Mouse (Mus musculus): ENCODE measurements around the gene Il20rb. TPM values are rescaled to one million over a fixed set of nuclear protein-coding genes. Genes with fewer than 3 reads are reported as not detected.

The Il20rb gene
- total RNA-seq (2021): 1 to 10 TPM in 1 of 2 experiments, under 1 TPM in 1; 0.86 to 1.6 TPM
- 1.7 and 2.0 TPM in 2 replicates for polyA plus RNA-seq (2012; rRNA removed)
- long read RNA-seq: 0 reads

DNA sequence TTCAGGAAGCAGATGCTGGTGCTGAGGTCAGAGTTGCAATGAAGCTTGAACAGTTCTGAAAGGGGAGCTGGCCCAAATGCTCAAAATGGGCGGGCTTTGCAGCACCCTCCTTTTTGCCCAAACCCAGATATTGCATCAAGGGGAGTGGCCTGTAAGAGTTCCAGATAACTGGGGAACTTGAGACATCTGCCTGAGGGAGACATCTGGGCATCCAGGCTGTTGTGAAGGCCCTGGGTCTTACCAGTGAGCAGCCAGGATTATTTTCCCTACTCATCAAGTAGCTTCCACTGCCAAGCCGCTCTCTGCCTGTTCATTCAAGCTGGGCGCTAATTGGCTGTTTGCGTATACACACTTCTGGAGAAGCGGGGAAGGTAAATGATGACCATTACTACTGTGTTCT lies at the start of gene Il20rb:
TSS of gene Il20rb (minus strand) at position 358 of the 400 bp plus-strand sequence.
- peak within 1 kb of the TSS; percentile 72 for H3K27ac ChIP-seq
- H3K4me1 ChIP-seq (ENCODE audit: control insufficient read depth, insufficient read depth, low read length): peaks cover 14% of the 10 kb centered on the region
- no peaks in the 10 kb centered on the region for H3K27me3 ChIP-seq (ENCODE audit: control insufficient read depth, insufficient read depth, low read length)
- 93% methylated on average over 5 of the region's 5 CpGs for WGBS
- H3K9ac ChIP-seq (ENCODE audit: low read depth, low read length): no peak within 1 kb of the TSS
- H3K36me3 ChIP-seq (ENCODE audit: control insufficient read depth, insufficient read depth, low read length): peaks cover 36% of the 10 kb centered on the region
- DNase-seq: no peak
- no peak within 1 kb of the TSS for H3K4me3 ChIP-seq
- H3K79me2 ChIP-seq (replicated peaks; ENCODE audit: control insufficient read depth, insufficient read depth, low read length): no peaks in the 10 kb centered on the region
- TF ChIP-seq CTCF (IDR thresholded peaks at IDR 0.05) (no peak), POLR2A (IDR thresholded peaks at IDR 0.05; ENCODE audit: insufficient read depth, low read depth, low read length) (no peak), EP300 (IDR thresholded peaks at IDR 0.05; ENCODE audit: insufficient read depth, low read depth, low read length) (no peak)
- intact Hi-C loops (cut with DNase I): no loop called here

DNA sequence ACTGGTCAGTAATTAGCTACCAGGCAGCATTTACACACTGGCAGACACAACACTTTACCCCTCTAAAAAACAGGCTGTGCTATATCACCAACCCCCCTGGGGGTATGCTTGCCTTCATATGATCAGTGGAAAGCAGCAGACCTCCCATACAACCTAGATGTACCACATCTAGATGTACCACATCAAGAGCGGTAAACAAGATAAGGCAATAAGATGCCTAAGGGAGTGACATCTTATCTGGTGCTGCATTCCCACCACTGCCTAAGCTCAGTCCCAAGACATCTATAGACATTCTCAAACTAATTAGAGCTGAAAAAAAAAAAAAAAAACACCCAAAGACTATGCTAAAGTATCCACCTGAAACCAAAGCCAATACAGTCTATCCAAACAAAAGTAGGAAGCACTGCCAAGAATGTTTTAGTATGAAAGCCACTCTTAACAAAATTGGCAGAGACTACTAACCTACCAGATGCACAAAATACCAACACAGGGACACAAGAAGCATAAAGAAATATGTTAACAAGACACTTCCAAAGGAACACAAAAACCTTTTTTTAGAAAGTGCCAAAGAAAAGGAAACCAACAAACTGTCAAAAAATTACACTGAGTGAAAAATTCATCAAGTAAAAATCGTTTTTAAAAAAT lies 49.2 kb upstream of the Il20rb start:
- WGBS: 41% methylated on average over 2 of the region's 2 CpGs
- H3K36me3 ChIP-seq (ENCODE audit: control insufficient read depth, insufficient read depth, low read length): peaks cover 20% of the 10 kb centered on the region
- no peak for TF ChIP-seq EP300 (IDR thresholded peaks at IDR 0.05; ENCODE audit: insufficient read depth, low read depth, low read length)
- no peak for TF ChIP-seq CTCF (IDR thresholded peaks at IDR 0.05)
- TF ChIP-seq POLR2A (IDR thresholded peaks at IDR 0.05; ENCODE audit: insufficient read depth, low read depth, low read length): no peak
- H3K79me2 ChIP-seq (replicated peaks; ENCODE audit: control insufficient read depth, insufficient read depth, low read length): peaks cover 9% of the 10 kb centered on the region
- no peaks in the 10 kb centered on the region for H3K27me3 ChIP-seq (ENCODE audit: control insufficient read depth, insufficient read depth, low read length)
- no peak overlapping the region for H3K27ac ChIP-seq
- H3K4me3 ChIP-seq: no peak overlapping the region
- no peak overlapping the region for H3K9ac ChIP-seq (ENCODE audit: low read depth, low read length)
- intact Hi-C loops (cut with DNase I): no loop called here
- peaks cover 15% of the 10 kb centered on the region for H3K4me1 ChIP-seq (ENCODE audit: control insufficient read depth, insufficient read depth, low read length)
- no peak for DNase-seq

DNA sequence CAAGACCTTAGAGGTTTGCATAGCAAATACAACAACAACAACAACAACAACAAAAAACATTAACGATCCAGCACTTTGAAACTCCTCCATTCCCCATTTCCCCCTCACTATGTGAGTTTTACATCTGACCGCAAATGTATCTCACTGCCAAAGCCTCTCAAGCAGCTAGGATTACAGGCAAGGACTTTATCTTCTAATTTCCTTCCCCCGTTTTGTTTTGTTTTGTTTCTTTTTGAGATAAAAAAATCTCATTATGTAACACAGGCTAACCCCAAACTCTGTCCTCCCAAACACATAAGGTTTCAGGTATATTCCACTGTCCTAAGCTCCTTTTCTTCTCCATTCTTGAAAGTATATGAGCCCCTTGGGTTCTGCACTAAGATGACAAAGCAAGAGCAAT lies 48.1 kb upstream of the Il20rb start:
- Histone ChIP-seq H3K36me3 (ENCODE audit: control insufficient read depth, insufficient read depth, low read length) (peaks cover 15% of the 10 kb centered on the region), H3K27ac (no peak overlapping the region), H3K9ac (ENCODE audit: low read depth, low read length) (no peak overlapping the region), H3K27me3 (ENCODE audit: control insufficient read depth, insufficient read depth, low read length) (no peaks in the 10 kb centered on the region), H3K79me2 (replicated peaks; ENCODE audit: control insufficient read depth, insufficient read depth, low read length) (peaks cover 12% of the 10 kb centered on the region), H3K4me3 (no peak overlapping the region), H3K4me1 (ENCODE audit: control insufficient read depth, insufficient read depth, low read length) (peaks cover 14% of the 10 kb centered on the region)
- intact Hi-C loops (cut with DNase I): no loop called here
- TF ChIP-seq POLR2A (IDR thresholded peaks at IDR 0.05; ENCODE audit: insufficient read depth, low read depth, low read length) (no peak), CTCF (IDR thresholded peaks at IDR 0.05) (no peak), EP300 (IDR thresholded peaks at IDR 0.05; ENCODE audit: insufficient read depth, low read depth, low read length) (no peak)
- 47% methylated on average over 3 of the region's 3 CpGs for WGBS
- DNase-seq: no peak

DNA sequence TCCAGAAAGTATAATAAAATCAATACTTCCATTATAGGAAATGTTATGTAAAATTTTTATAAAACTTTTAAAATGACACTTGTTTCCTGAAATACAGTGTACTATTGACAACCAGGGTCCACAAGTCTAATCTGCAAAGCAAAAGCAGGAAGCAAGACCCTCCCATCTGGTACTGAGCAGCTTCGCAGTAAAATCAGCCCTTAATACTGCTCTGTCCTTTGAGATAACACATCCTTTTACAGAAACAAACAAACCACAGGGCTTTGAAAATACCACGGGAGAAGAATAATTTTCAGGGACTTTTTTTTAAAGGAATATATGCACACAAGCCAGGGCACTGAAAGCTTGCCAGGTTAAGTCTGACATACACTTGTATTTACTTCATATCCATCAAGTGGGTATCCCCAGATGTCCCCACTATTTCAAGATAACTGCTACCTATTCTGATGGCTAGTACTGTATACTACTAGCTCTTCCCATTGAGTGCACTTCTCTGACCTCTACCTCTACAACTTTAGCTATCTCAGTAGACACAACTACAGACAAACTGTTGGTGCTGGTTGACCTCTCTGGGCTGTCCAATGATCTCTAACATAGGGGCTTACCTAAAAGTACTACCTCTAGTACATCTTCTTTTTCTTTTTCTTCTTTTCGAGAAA lies 46.4 kb upstream of the Il20rb start:
- Histone ChIP-seq H3K27me3 (ENCODE audit: control insufficient read depth, insufficient read depth, low read length) (no peaks in the 10 kb centered on the region), H3K4me3 (no peak overlapping the region), H3K27ac (no peak overlapping the region), H3K9ac (ENCODE audit: low read depth, low read length) (no peak overlapping the region), H3K4me1 (ENCODE audit: control insufficient read depth, insufficient read depth, low read length) (peaks cover 14% of the 10 kb centered on the region), H3K36me3 (ENCODE audit: control insufficient read depth, insufficient read depth, low read length) (peaks cover 15% of the 10 kb centered on the region), H3K79me2 (replicated peaks; ENCODE audit: control insufficient read depth, insufficient read depth, low read length) (peaks cover 14% of the 10 kb centered on the region)
- WGBS: 26% methylated on average over 3 of the region's 3 CpGs
- intact Hi-C loops (cut with DNase I): no loop called here
- no peak for DNase-seq
- no peak for TF ChIP-seq EP300 (IDR thresholded peaks at IDR 0.05; ENCODE audit: insufficient read depth, low read depth, low read length)
- no peak for TF ChIP-seq POLR2A (IDR thresholded peaks at IDR 0.05; ENCODE audit: insufficient read depth, low read depth, low read length)
- TF ChIP-seq CTCF (IDR thresholded peaks at IDR 0.05): no peak

DNA sequence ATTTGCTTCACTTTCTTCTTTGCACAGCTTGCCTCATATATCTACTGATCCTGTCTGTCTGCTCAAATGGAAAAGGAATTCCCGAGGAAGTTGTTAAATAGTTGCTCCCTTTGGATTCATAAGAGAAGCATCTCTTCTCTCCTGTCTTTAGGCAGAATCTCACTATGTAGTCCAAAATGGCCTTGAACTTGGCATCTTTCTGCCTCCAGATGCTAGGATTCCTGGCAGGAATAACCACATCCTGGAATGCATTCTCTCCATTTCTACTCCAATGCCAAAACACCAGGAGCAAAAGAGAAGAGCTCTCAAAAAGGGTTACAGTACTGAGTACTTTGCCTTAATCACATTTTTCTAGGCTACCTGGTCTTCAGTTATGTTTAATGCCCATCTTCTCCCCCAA lies 44.7 kb upstream of the Il20rb start:
- no peak overlapping the region for H3K27ac ChIP-seq
- 30% methylated on average over 1 of the region's 1 CpGs for WGBS
- no peak for TF ChIP-seq POLR2A (IDR thresholded peaks at IDR 0.05; ENCODE audit: insufficient read depth, low read depth, low read length)
- no peak for TF ChIP-seq EP300 (IDR thresholded peaks at IDR 0.05; ENCODE audit: insufficient read depth, low read depth, low read length)
- TF ChIP-seq CTCF (IDR thresholded peaks at IDR 0.05): no peak
- H3K9ac ChIP-seq (ENCODE audit: low read depth, low read length): no peak overlapping the region
- no peak overlapping the region for H3K4me3 ChIP-seq
- H3K79me2 ChIP-seq (replicated peaks; ENCODE audit: control insufficient read depth, insufficient read depth, low read length): peaks cover 14% of the 10 kb centered on the region
- no peak for DNase-seq
- intact Hi-C loops (cut with DNase I): no loop called here
- peaks cover 15% of the 10 kb centered on the region for H3K36me3 ChIP-seq (ENCODE audit: control insufficient read depth, insufficient read depth, low read length)
- H3K27me3 ChIP-seq (ENCODE audit: control insufficient read depth, insufficient read depth, low read length): no peaks in the 10 kb centered on the region
- peaks cover 13% of the 10 kb centered on the region for H3K4me1 ChIP-seq (ENCODE audit: control insufficient read depth, insufficient read depth, low read length)

DNA sequence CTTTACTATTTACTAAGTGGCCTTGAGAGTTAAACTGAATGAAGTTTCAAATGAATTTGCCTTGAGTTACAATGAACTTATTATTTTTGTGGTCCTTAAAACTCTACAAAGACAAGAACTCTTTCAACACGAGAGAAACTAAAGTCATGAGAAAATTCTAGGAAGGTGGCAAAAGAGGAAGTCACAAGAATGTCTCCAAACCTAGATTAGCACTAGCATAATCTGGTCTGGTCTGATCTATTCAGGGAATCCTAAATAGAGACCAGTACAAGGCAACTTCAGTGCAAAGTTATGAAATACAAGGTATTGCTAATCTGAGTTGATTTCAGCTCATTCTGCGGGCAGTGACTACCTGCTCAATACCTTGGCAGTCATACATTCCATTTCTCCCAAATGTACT lies 38.6 kb upstream of the Il20rb start:
- Histone ChIP-seq H3K79me2 (replicated peaks; ENCODE audit: control insufficient read depth, insufficient read depth, low read length) (peaks cover 18% of the 10 kb centered on the region), H3K4me1 (ENCODE audit: control insufficient read depth, insufficient read depth, low read length) (peaks cover 10% of the 10 kb centered on the region), H3K27me3 (ENCODE audit: control insufficient read depth, insufficient read depth, low read length) (no peaks in the 10 kb centered on the region), H3K27ac (no peak overlapping the region), H3K4me3 (no peak overlapping the region), H3K9ac (ENCODE audit: low read depth, low read length) (no peak overlapping the region), H3K36me3 (ENCODE audit: control insufficient read depth, insufficient read depth, low read length) (peaks cover 13% of the 10 kb centered on the region; the same call in 1 of the 2 replicates)
- TF ChIP-seq CTCF (IDR thresholded peaks at IDR 0.05) (no peak), EP300 (IDR thresholded peaks at IDR 0.05; ENCODE audit: insufficient read depth, low read depth, low read length) (no peak), POLR2A (IDR thresholded peaks at IDR 0.05; ENCODE audit: insufficient read depth, low read depth, low read length) (no peak)
- 59% methylated on average over 2 of the region's 2 CpGs for WGBS
- DNase-seq: no peak
- intact Hi-C loops (cut with DNase I): no loop called here

All from heart, adult 2 months (tissue).